Mouse (Mus musculus) ES-Bruce4 (cell line): ENCODE measurements at regions not wholly inside any gene's neighbourhood (a gene's known extent, or its start where the extent isn't known, plus 50 kb on each side); places are given as distances from the start of the nearest gene placed in this dataset.

ENCODE experiments used
- H3K27ac ChIP-seq: 2 replicates; pipeline ENCODE4 v1.5.1; 2012; ENCODE audit warnings: low read length, inconsistent platforms; ENCODE audit not compliant: insufficient read depth
- H3K27me3 ChIP-seq: 2 replicates; pipeline ENCODE4 v1.6.1; 2012; ENCODE audit warnings: mild to moderate bottlenecking, low read length, inconsistent platforms; ENCODE audit not compliant: control insufficient read depth, poor library complexity, insufficient read depth, severe bottlenecking
- H3K36me3 ChIP-seq: 2 replicates; pipeline ENCODE4 v1.6.1; 2012; ENCODE audit warnings: inconsistent platforms, mild to moderate bottlenecking, low read length, moderate library complexity; ENCODE audit not compliant: control insufficient read depth, poor library complexity, insufficient read depth, severe bottlenecking
- H3K4me1 ChIP-seq: one replicate; pipeline ENCODE4 v1.8.1; 2011; ENCODE audit warnings: low read length; ENCODE audit not compliant: control insufficient read depth, insufficient read depth
- H3K4me3 ChIP-seq: 2 replicates; pipeline ENCODE4 v1.5.1; 2011; ENCODE audit warnings: low read depth, mild to moderate bottlenecking, low read length
- H3K9ac ChIP-seq: 2 replicates; pipeline ENCODE4 v1.6.1; 2012; ENCODE audit warnings: low read depth, mild to moderate bottlenecking, inconsistent platforms; ENCODE audit not compliant: poor library complexity, severe bottlenecking
- H3K9me3 ChIP-seq: replicated peaks from 2 replicates; pipeline ENCODE4 v1.6.1; 2012; ENCODE audit warnings: mild to moderate bottlenecking, low read length, inconsistent platforms; ENCODE audit not compliant: control insufficient read depth, poor library complexity, insufficient read depth, severe bottlenecking
- CTCF ChIP-seq: IDR thresholded peaks from one replicate; pipeline ENCODE4 v1.8.1; 2011; ENCODE audit warnings: low read depth, low read length
- EP300 ChIP-seq: IDR thresholded peaks from 2 replicates; pipeline ENCODE4 v1.6.1; 2011; ENCODE audit warnings: low read depth, low read length; ENCODE audit not compliant: insufficient read depth
- POLR2A ChIP-seq: IDR thresholded peaks from one replicate; pipeline ENCODE4 v1.8.1; 2011; ENCODE audit warnings: low read length; ENCODE audit not compliant: insufficient read depth

DNA sequence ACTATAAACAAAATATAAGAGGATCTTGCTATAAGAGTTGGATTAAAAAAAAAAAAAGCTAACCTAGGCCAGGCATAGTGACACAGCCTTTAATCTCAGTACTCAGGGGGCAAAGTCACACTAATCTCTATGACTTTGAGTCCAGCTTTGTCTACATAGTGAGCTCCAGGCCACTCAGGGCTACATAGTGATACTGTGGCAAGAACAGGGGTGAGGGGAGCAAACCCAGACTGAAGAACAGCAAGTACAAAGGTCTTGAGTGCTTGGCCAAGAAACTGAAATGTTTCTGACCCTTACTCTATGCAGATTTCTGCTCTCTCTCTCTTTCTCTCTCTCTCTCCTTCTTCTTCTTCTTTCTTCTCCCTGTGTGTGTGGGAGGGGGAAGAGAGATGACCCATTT lies 140.9 kb upstream of the Igf1 start:
- Histone ChIP-seq H3K4me3 (no peak overlapping the region), H3K4me1 (no peaks in the 10 kb centered on the region), H3K27ac (no peak overlapping the region), H3K27me3 (no peaks in the 10 kb centered on the region), H3K9ac (no peak overlapping the region), H3K9me3 (no peaks in the 10 kb centered on the region), H3K36me3 (no peaks in the 10 kb centered on the region)
- TF ChIP-seq POLR2A (no peak), CTCF (no peak), EP300 (no peak)

DNA sequence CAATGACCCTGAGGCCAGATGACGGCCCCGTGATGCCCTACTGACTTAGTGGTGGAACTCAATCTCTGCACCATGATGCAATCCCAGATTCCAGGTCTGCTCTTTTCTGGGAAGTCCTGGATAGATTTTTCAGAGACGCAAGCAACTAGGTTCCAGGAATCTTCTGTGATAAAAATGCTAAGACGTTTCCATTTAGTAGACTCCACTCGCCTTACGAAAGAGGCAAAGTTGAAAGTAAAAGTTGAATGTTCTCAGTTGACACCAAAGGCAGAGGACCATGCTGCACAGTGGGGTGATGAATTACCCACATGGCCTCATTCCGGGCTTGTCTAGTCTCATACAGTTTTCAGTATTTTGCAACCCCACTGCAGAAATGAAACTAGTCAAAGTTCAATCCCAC lies 139.6 kb upstream of the Igf1 start:
- Histone ChIP-seq H3K9me3 (no peaks in the 10 kb centered on the region), H3K27ac (no peak overlapping the region), H3K4me3 (no peak overlapping the region), H3K27me3 (no peaks in the 10 kb centered on the region), H3K4me1 (no peaks in the 10 kb centered on the region), H3K36me3 (no peaks in the 10 kb centered on the region), H3K9ac (no peak overlapping the region)
- TF ChIP-seq CTCF, result no peak
- TF ChIP-seq POLR2A, result no peak
- TF ChIP-seq EP300, result no peak

DNA sequence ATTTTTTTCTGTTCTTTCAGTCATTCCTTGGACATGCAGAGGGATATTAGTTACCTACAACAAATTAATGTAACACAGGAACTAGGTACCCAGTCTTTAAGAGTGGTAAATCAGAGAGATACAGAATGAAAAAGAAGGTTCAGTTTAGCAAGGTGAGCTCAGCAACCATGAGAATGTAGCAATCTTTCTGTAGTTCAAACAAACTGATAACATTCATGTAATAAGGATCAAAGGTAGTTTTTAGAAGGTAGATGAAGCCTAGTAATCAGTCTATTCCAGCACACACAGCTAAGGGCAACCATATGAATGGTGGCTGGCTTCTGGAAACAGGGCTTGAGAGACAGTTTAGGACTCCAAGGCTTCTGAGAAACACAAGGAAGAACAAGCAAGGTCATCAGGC lies 138.1 kb upstream of the Igf1 start:
- no peaks in the 10 kb centered on the region for H3K36me3 ChIP-seq
- H3K4me1 ChIP-seq, result no peaks in the 10 kb centered on the region
- no peak for TF ChIP-seq EP300
- no peak for TF ChIP-seq POLR2A
- TF ChIP-seq CTCF, result no peak
- H3K27me3 ChIP-seq, result no peaks in the 10 kb centered on the region
- no peak overlapping the region for H3K4me3 ChIP-seq
- H3K9me3 ChIP-seq, result no peaks in the 10 kb centered on the region
- H3K9ac ChIP-seq, result no peak overlapping the region
- no peak overlapping the region for H3K27ac ChIP-seq

DNA sequence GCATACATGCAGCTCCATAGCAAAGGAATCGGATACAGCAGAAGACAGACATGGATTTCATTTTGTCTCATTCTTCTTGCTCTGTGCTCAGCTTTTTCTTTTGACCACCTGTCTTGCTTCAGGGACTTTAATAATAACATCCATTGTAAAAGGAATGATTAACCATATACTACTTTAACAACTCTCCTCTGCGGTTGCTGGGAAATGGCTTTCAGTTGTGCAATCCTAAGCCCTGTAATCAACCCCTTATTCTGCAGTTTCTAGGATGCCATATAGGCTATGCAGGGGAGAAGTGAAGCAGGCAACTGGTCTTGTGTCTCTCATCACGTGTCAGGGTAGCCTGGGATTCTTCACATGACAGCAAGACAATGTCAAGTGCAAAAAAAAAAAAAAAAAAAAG lies 135.8 kb upstream of the Igf1 start:
- no peak overlapping the region for H3K9ac ChIP-seq

DNA sequence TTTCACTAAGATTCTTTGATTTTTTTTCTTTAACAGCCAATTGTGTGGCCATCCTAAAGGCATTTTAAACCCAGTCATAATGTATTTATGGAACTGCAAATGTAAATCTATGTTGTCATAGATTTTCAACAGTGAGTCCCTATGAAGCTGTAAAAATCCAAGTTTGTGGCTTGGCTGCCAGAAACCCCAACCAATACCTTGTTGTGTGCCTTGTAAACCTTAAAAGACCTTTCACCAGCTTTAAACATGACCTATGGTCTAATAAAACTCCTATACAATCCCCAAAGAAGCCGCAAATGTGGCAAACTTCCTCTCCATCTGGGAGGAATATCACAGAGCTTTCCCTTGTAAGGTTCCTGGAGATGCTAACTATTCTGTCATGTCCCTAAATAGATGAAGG lies 125.4 kb upstream of the Igf1 start:
- H3K4me1 ChIP-seq, result no peaks in the 10 kb centered on the region
- TF ChIP-seq POLR2A (no peak), CTCF (no peak), EP300 (no peak)
- no peaks in the 10 kb centered on the region for H3K36me3 ChIP-seq
- no peak overlapping the region for H3K9ac ChIP-seq
- H3K4me3 ChIP-seq, result no peak overlapping the region
- no peaks in the 10 kb centered on the region for H3K27me3 ChIP-seq
- H3K9me3 ChIP-seq, result no peaks in the 10 kb centered on the region
- H3K27ac ChIP-seq, result no peak overlapping the region

More for the DNA sequence above, 135.8 kb upstream of the Igf1 start:
- Histone ChIP-seq H3K4me3 (no peak overlapping the region), H3K9me3 (no peaks in the 10 kb centered on the region), H3K27me3 (no peaks in the 10 kb centered on the region), H3K4me1 (no peaks in the 10 kb centered on the region), H3K36me3 (no peaks in the 10 kb centered on the region), H3K27ac (no peak overlapping the region)
- TF ChIP-seq CTCF, result no peak
- no peak for TF ChIP-seq POLR2A

DNA sequence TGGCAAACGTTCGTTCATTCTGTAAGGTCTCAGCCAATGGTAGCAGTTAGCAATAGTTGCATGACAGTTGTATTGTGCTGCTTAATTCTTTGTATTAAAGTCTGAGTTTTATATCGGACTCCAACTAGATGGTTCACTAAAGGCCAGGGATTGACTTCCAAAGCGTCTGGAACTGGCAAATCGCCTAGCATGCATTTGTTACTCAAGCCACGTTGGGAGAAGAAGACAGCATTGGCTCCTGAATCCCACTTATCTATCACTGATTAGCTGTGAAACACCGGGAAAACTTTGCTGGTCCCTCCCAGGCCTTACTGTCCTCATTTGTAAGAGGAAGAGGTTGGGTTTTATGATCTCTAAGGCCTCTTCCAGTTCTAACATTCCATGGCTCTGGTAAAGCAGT lies 124.8 kb upstream of the Igf1 start:
- Histone ChIP-seq H3K4me1 (no peaks in the 10 kb centered on the region), H3K9me3 (no peaks in the 10 kb centered on the region), H3K27ac (no peak overlapping the region), H3K9ac (no peak overlapping the region), H3K36me3 (no peaks in the 10 kb centered on the region), H3K27me3 (no peaks in the 10 kb centered on the region), H3K4me3 (no peak overlapping the region)
- no peak for TF ChIP-seq POLR2A
- no peak for TF ChIP-seq EP300
- TF ChIP-seq CTCF, result no peak
